Mouse (Mus musculus): ENCODE data around the gene Gm49383.
A peak's percentile ranks its signal among the peaks of the same experiment; 100 is the strongest.

Gm49383 gene

DNA sequence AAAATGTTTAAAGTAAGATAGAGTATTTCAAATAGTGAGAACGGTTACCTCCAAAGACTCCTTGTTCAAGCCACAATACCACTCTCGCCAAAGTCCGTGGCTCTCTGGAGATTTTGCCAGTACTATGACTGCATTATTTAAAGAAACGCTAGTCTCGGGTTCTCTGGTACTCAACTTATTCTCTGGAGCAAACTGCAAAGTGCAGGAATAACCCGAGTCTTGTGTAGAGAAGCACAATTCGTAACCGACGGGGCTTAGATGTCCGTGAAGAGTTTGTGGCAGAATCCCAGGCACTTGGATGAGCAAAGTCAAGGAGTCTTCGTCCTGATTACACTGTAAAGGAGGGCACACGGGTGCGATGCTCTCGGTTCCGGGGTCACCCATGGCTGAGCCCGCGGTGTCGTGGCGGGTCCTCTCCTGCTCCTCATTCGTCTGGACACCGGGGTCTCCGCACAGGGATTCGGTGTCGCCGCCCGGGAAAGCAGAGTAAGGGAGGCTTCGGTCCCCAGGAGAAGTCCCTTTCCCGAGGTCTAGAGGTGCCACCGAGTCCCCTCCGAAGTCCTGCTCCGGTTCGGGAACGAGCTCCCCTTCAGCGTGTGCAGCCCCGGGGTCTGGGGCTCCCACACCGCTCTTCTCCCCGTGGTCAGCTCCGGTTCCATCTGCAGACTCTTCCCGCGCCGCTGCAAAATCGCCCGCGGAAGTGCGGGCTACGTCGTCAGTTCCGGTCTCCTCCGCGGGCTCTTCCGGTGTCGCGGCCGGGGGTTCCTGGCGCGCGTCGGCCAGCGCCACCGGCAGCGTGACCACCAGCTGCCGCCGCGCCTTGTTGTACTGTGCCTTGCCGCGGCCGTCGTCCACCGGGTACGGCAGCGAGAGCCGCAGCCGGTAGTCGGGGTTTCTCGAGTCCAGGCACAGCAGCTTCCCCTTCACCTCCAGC is at the start of gene Gm49383:
Gene Gm49383, minus strand, starts transcription at position 661 of the 934 bp plus-strand sequence.
- DNase-seq (ENCODE audit: low read depth, low spot score), result peak; percentile 73

DNA sequence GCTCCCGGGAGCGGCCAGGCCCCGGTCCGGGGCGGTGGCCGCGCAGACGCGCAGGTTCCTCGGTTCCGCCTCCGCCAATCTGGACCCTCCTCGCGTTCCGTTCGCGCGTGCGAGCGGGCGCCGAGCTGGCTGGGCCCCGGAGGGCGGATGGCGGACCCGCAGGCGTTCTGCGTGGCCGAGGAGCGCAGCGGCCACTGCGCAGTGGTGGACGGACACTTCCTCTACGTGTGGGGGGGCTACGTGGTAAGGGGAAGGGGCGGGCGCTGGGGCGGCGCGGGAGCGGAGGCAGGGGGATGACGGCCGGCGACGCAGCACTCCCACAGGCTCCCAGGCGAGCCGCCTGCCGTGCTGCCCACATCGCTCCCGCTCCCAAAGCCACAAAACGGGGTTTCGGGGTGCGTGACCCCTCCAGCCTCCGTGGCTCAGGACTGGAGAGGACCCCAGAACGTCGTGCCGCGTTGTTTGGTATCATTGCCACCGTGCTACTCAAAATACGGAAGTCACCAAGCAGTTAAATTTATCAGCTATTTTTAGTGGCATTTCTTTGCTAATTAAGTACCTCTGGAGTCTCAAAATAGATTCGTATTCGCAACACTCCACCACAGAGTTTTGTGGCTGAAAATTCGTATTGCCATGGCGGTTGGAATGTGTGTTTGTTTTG is 45.0 kb upstream of the Gm49383 start:
- peak; percentile 41 for DNase-seq (ENCODE audit: low read depth, low spot score)

DNA sequence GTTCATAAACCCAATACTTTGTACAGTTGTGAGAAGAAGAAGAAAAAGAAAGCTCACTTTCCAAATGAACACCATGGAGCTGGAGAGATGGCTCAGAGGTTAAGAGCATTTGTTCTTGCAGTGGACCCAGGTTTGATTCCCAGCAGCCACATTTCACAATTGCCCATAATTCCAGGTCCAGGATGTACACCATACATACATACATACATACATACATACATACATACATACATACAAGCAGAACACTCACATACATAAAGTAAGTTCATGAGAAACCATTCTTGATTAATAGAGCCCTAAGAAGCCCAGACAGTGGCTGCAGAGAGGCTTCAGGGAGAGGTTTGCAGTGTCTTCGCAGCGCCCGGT is 44.5 kb upstream of the Gm49383 start:
- DNase-seq (ENCODE audit: low read depth, low spot score), result peak; percentile 12

GRCm38 (mm10) chr12:69240876-69241275 is 44.0 kb upstream of the Gm49383 start, which contains the start of gene Klhdc1:
Klhdc1 (plus strand) TSS chr12:69241176.
- no peak for DNase-seq (ENCODE audit: low read depth, low spot score)

GRCm38 (mm10) chr12:69238284-69238683 is 41.4 kb upstream of the Gm49383 start:
- no peak for DNase-seq (ENCODE audit: low read depth, low spot score)

- DNase-seq (ENCODE audit: low read depth, low spot score), result no peak
These were observed 38.9 kb upstream of the Gm49383 start for GRCm38 (mm10) chr12:69235782-69236181.

DNA sequence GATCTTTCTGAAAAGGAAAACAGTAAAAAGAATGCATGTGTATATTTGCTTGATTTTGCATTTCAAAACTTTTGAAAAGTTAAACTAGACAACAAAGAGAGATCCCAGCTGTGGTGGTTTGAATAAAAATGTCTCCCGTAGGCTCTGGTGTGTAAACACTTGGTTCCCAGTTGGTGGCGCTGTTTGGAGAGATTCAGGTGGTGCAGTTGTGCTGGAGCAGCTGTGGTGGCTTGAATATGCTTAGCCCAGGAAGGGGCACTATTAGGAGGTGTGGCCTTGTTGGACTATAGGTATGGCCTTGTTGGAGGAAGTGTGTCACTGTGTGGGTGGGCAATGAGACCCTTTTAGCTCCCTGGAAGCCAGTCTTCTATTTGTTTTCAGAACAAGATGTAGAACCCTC is 32.3 kb upstream of the Gm49383 start:
- DNase-seq (ENCODE audit: low read depth, low spot score), result no peak

DNA sequence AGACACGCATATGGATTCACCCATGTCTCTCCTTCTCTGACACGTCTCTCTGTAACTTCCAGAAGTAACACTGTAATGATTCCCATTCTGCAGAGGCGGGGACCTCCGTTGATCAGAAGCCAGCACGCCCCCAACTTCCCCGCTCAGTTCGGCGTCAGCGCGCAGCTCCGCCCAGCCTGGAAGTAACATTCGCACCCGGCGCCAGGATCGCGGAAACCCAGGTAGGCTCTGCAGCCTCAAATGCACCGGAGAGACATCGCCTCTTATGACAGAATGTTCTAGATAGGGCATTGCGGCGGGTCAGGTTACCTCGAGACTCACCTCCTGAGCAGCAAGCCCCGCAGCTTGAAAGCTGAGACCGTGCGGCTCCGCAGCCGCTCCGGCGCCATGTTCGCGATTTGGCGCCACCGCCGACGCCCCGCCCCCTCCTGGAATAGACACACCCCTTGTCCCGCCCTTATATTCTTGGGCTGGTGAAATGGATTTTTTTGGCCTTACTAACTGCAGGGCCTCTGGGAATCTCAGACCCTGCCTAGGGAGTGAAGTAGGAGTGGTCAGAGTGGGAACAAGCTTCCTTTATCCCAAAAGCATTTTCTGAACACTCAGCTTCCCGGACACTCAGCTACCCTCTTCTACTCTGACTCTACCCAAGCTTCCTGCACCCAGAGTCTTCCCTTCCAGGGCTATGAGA is 31.0 kb upstream of the Gm49383 start, which contains the start of gene Pole2:
Gene Pole2, minus strand, starts transcription at position 420 of the 691 bp plus-strand sequence.
- DNase-seq (ENCODE audit: low read depth, low spot score), result peak; percentile 85

- DNase-seq (ENCODE audit: low read depth, low spot score), result no peak
These were observed 23.8 kb upstream of the Gm49383 start for GRCm38 (mm10) chr12:69220613-69221277.

GRCm38 (mm10) chr12:69216587-69216986 is 19.7 kb upstream of the Gm49383 start:
- DNase-seq (ENCODE audit: low read depth, low spot score), result no peak

GRCm38 (mm10) chr12:69215000-69215785 is 18.3 kb upstream of the Gm49383 start:
- DNase-seq (ENCODE audit: low read depth, low spot score), result no peak

- no peak for DNase-seq (ENCODE audit: low read depth, low spot score)
These were observed 17.5 kb upstream of the Gm49383 start for GRCm38 (mm10) chr12:69214393-69214792.

- no peak for DNase-seq (ENCODE audit: low read depth, low spot score)
These were observed 16.4 kb upstream of the Gm49383 start for GRCm38 (mm10) chr12:69213186-69213777.

DNA sequence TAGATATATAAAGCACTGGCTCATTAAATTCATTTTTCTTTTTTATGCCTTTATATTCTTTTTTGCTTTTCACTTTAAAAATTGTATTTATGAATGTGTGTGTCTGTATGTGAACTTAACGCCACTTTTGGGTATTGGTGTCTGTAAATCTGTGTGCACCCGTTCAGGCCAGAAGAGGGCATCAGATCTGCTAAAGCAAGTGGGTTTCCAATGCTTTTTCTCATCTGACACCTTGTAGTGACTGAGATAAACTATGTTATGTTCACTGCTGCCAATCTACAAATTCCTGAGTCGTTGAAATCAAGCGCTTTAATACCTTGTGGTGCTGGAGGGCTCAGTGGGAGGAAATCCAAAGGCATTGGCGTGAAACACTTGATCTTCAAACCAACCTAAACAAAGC is 14.2 kb upstream of the Gm49383 start:
- DNase-seq (ENCODE audit: low read depth, low spot score), result no peak

DNA sequence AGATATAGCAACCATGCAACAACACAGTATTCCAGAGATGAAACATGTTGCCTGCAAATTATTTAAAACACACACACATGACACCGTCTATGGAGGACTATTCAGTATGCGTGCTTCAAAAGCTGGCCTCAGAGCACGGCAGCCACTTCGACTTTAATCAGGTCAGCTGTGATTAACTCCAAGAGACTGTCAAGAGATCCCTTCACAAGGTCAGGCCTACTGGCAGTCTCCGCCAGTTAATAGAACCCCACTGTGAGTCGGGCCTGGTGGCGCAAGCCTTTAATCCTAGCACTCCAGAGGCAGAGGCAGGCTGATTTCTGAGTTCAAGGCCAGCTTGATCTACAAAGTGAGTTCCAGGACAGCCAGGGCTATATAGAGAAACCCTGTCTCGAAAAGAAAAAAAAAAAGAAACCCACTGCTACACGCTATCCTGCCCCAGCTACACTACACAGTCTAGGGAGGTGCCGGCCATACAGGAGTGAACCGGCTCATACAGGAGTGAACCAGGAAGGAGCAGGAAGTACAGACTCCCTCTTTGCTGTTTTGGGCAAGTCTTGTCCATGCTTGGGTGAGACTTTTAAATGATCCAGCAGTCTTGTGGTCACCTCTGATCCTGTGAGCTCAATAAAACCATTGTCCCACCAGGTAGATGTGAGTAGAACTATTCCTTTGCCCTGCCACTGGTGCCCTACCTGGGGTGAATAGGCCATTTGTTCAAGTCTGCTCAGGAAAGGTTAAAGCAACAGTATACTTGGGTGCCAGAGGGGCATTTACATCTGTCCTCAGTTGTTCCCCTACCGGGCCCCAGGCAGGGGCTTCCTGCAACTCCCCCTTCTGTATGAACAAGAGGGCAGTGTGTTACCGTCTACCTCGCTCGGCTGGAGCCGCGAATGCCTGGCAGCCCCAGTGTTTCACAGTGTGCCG is 13.4 kb upstream of the Gm49383 start:
- no peak for DNase-seq (ENCODE audit: low read depth, low spot score)

- DNase-seq (ENCODE audit: low read depth, low spot score), result no peak
These were observed 11.6 kb upstream of the Gm49383 start for GRCm38 (mm10) chr12:69208520-69208919.

DNA sequence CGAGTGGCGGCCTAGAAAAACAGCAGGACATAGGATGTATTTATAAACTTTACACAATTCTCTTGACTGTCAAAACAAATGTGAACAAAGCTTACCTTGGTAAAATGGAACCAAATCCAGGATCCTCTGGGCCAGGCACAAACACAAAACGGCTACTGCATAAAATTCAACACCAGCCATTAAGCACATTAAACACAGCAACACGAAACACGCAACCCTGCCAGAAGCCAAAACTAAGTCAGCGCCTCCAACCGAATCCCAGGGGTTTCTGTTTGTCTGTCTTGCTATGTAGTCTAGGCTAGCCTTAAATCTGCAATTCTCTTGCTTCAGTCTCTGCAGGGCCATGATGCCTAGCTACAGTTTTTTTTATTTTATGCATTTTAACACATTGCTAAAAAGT is 11.0 kb upstream of the Gm49383 start:
- DNase-seq (ENCODE audit: low read depth, low spot score), result no peak

DNA sequence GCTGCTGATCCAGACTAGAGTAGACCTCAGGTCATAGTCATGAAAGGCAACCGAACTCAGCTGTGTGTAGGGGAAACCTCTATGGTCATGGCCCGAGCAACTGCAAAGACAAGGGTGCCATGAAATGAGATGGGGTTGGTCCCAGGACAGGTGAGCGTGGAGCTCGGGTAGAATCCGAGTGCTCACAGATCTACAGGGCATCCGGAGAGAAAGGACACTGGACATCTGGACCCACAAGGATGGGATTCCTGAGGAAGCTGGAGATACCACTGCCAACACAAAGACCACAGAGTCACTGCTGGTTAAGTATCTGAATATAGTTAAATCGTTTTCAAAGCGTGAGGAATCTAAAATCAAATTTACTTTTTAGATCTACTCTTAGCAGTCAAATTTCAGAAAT is 10.5 kb upstream of the Gm49383 start:
- no peak for DNase-seq (ENCODE audit: low read depth, low spot score)
